Mouse (Mus musculus): ENCODE measurements around the gene Tesk2. TPM values are rescaled to one million over a fixed set of nuclear protein-coding genes. Genes with fewer than 3 reads are reported as not detected.
"Not testable (repeated sequence)": the region's sequence is repeated elsewhere in the genome, so short reads cannot be mapped to it uniquely, and the experiment has no call there.

Gene Tesk2
- polyA plus RNA-seq, 1 experiment from 2014 or later: 7.8 TPM

GRCm38 (mm10) chr4:116829364-116830069, 108.8 kb downstream of the Tesk2 start:
- Histone ChIP-seq H3K4me1 (peaks cover 6% of the 10 kb centered on the region), H3K27ac (no peak overlapping the region), H3K36me3 (no peaks in the 10 kb centered on the region), H3K9ac (no peak overlapping the region), H3K4me2 (no peak overlapping the region), H3K9me3 (no peaks in the 10 kb centered on the region), H3K27me3 (no peaks in the 10 kb centered on the region), H3K4me3 (no peak overlapping the region)
- 53% methylated on average over 6 of the region's 6 CpGs for WGBS
- no peak for ATAC-seq (ENCODE audit: insufficient number of reproducible peaks, low FRiP score, low TSS enrichment, low read depth)

- Histone ChIP-seq H3K27me3 (no peaks in the 10 kb centered on the region), H3K4me1 (peaks cover 5% of the 10 kb centered on the region), H3K4me3 (no peak overlapping the region), H3K36me3 (no peaks in the 10 kb centered on the region), H3K27ac (no peak overlapping the region), H3K9ac (no peak overlapping the region), H3K4me2 (no peak overlapping the region), H3K9me3 (no peaks in the 10 kb centered on the region)
- 26% methylated on average over 6 of the region's 6 CpGs for WGBS
- no peak for ATAC-seq (ENCODE audit: insufficient number of reproducible peaks, low FRiP score, low TSS enrichment, low read depth)
These were observed 109.3 kb downstream of the Tesk2 start for GRCm38 (mm10) chr4:116830070-116830368.

- 25% methylated on average over 2 of the region's 2 CpGs for whole genome bisulfite sequencing
These were observed 118.3 kb downstream of the Tesk2 start for GRCm38 (mm10) chr4:116838999-116839398.

GRCm38 (mm10) chr4:116840096-116840495, 119.3 kb downstream of the Tesk2 start:
- Histone ChIP-seq H3K4me2 (0 out of 2 replicates have a peak overlapping the region, but pooled peaks have one; percentile 33), H3K4me3 (peak overlapping the region; percentile 19; the same call in 1 of the 2 replicates)
- ATAC-seq (ENCODE audit: insufficient number of reproducible peaks, low FRiP score, low TSS enrichment, low read depth); H3K9me3 ChIP-seq; H3K27ac ChIP-seq; H3K9ac ChIP-seq; H3K4me1 ChIP-seq; H3K27me3 ChIP-seq; H3K36me3 ChIP-seq: not testable (repeated sequence)
- 19% methylated on average over 27 of the region's 29 CpGs for WGBS

More at GRCm38 (mm10) chr4:116838999-116839398, 118.3 kb downstream of the Tesk2 start:
- no peak overlapping the region for H3K9ac ChIP-seq
- H3K36me3 ChIP-seq: no peaks in the 10 kb centered on the region
- no peak overlapping the region for H3K27ac ChIP-seq
- no peaks in the 10 kb centered on the region for H3K9me3 ChIP-seq
- no peaks in the 10 kb centered on the region for H3K4me1 ChIP-seq
- no peak overlapping the region for H3K4me2 ChIP-seq
- H3K27me3 ChIP-seq: peaks cover 3% of the 10 kb centered on the region; the same call in 1 of the 2 replicates
- no peak overlapping the region for H3K4me3 ChIP-seq
- no peak for ATAC-seq (ENCODE audit: insufficient number of reproducible peaks, low FRiP score, low TSS enrichment, low read depth)

GRCm38 (mm10) chr4:116840841-116841240, 120.1 kb downstream of the Tesk2 start:
- WGBS: 80% methylated on average over 6 of the region's 6 CpGs
- H3K4me3 ChIP-seq: no peak overlapping the region
- H3K4me1 ChIP-seq: no peaks in the 10 kb centered on the region
- no peak overlapping the region for H3K9ac ChIP-seq
- H3K36me3 ChIP-seq: no peaks in the 10 kb centered on the region
- ATAC-seq (ENCODE audit: insufficient number of reproducible peaks, low FRiP score, low TSS enrichment, low read depth): no peak
- H3K27me3 ChIP-seq: peaks cover 3% of the 10 kb centered on the region; the same call in 1 of the 2 replicates
- no peak overlapping the region for H3K4me2 ChIP-seq
- H3K27ac ChIP-seq: no peak overlapping the region
- no peaks in the 10 kb centered on the region for H3K9me3 ChIP-seq

GRCm38 (mm10) chr4:116844324-116844723, 123.6 kb downstream of the Tesk2 start:
- 99% methylated on average over 3 of the region's 3 CpGs for WGBS
- no peak overlapping the region for H3K9ac ChIP-seq
- no peak overlapping the region for H3K27ac ChIP-seq
- H3K36me3 ChIP-seq: no peaks in the 10 kb centered on the region
- peaks cover 2% of the 10 kb centered on the region; the same call in 1 of the 2 replicates for H3K27me3 ChIP-seq
- H3K4me3 ChIP-seq: no peak overlapping the region
- H3K9me3 ChIP-seq: no peaks in the 10 kb centered on the region
- ATAC-seq (ENCODE audit: insufficient number of reproducible peaks, low FRiP score, low TSS enrichment, low read depth): no peak
- H3K4me1 ChIP-seq: no peaks in the 10 kb centered on the region
- H3K4me2 ChIP-seq: no peak overlapping the region

GRCm38 (mm10) chr4:116849901-116850300, 129.2 kb downstream of the Tesk2 start:
- Histone ChIP-seq H3K36me3 (no peaks in the 10 kb centered on the region), H3K4me2 (no peak overlapping the region), H3K4me1 (no peaks in the 10 kb centered on the region), H3K9ac (no peak overlapping the region), H3K27ac (no peak overlapping the region), H3K9me3 (no peaks in the 10 kb centered on the region), H3K27me3 (no peaks in the 10 kb centered on the region), H3K4me3 (no peak overlapping the region)
- WGBS: 57% methylated on average over 3 of the region's 3 CpGs
- ATAC-seq (ENCODE audit: insufficient number of reproducible peaks, low FRiP score, low TSS enrichment, low read depth): no peak

GRCm38 (mm10) chr4:116854286-116854685, 133.5 kb downstream of the Tesk2 start:
- H3K4me3 ChIP-seq: no peak overlapping the region
- H3K27me3 ChIP-seq: no peaks in the 10 kb centered on the region
- H3K9ac ChIP-seq: no peak overlapping the region
- H3K36me3 ChIP-seq: no peaks in the 10 kb centered on the region
- no peak overlapping the region for H3K27ac ChIP-seq
- 26% methylated on average over 2 of the region's 2 CpGs for WGBS
- H3K4me1 ChIP-seq: no peaks in the 10 kb centered on the region
- no peak overlapping the region for H3K4me2 ChIP-seq
- ATAC-seq (ENCODE audit: insufficient number of reproducible peaks, low FRiP score, low TSS enrichment, low read depth): no peak
- H3K9me3 ChIP-seq: no peaks in the 10 kb centered on the region

Other genes with a start within 250 kb of the Tesk2 start
- gene Ipp, start 213.4 kb upstream of the Tesk2 start, polyA plus RNA-seq (2015; fragmentation: Nextera tagmentation; extraction: Ambion mirVana): 13.1 and 13.2 TPM in 2 replicates
- gene Tmem69, start 165.0 kb upstream of the Tesk2 start, polyA plus RNA-seq (2015; fragmentation: Nextera tagmentation; extraction: Ambion mirVana): 20.9 and 22.2 TPM in 2 replicates
- gene Gpbp1l1, start 163.3 kb upstream of the Tesk2 start, polyA plus RNA-seq (2015; fragmentation: Nextera tagmentation; extraction: Ambion mirVana): 26.0 and 30.2 TPM in 2 replicates
- 2.5 and 3.6 TPM in 2 replicates for gene Ccdc17, start 124.3 kb upstream of the Tesk2 start, polyA plus RNA-seq (2015; fragmentation: Nextera tagmentation; extraction: Ambion mirVana)
- gene Nasp, start 93.0 kb upstream of the Tesk2 start, polyA plus RNA-seq (2015; fragmentation: Nextera tagmentation; extraction: Ambion mirVana): 102 and 107 TPM in 2 replicates
- 780 and 816 TPM in 2 replicates for gene Akr1a1, start 69.3 kb upstream of the Tesk2 start, polyA plus RNA-seq (2015; fragmentation: Nextera tagmentation; extraction: Ambion mirVana)
- 1,116 and 1,127 TPM in 2 replicates for gene Prdx1, start 35.4 kb upstream of the Tesk2 start, polyA plus RNA-seq (2015; fragmentation: Nextera tagmentation; extraction: Ambion mirVana)
- gene Mmachc, start 12.5 kb upstream of the Tesk2 start, polyA plus RNA-seq (2015; fragmentation: Nextera tagmentation; extraction: Ambion mirVana): 19.6 and 21.4 TPM in 2 replicates
- 18.8 and 20.7 TPM in 2 replicates for gene Ccdc163, start 12.4 kb upstream of the Tesk2 start, polyA plus RNA-seq (2015; fragmentation: Nextera tagmentation; extraction: Ambion mirVana)
- gene Toe1, start 86.7 kb downstream of the Tesk2 start, polyA plus RNA-seq (2015; fragmentation: Nextera tagmentation; extraction: Ambion mirVana): 36.8 and 37.3 TPM in 2 replicates
- 13.2 and 13.3 TPM in 2 replicates for gene Mutyh, start 86.8 kb downstream of the Tesk2 start, polyA plus RNA-seq (2015; fragmentation: Nextera tagmentation; extraction: Ambion mirVana)
- gene Hpdl, start 100.8 kb downstream of the Tesk2 start, polyA plus RNA-seq (2015; fragmentation: Nextera tagmentation; extraction: Ambion mirVana): 0.56 and 0.68 TPM in 2 replicates
- gene Zswim5, start 156.4 kb downstream of the Tesk2 start, polyA plus RNA-seq (2015; fragmentation: Nextera tagmentation; extraction: Ambion mirVana): 0.22 and 0.24 TPM in 2 replicates

Data from limb, embryonic 15.5 days (tissue).